Mouse (Mus musculus): Measurements from ENCODE around the gene Ldhb.

DNA sequence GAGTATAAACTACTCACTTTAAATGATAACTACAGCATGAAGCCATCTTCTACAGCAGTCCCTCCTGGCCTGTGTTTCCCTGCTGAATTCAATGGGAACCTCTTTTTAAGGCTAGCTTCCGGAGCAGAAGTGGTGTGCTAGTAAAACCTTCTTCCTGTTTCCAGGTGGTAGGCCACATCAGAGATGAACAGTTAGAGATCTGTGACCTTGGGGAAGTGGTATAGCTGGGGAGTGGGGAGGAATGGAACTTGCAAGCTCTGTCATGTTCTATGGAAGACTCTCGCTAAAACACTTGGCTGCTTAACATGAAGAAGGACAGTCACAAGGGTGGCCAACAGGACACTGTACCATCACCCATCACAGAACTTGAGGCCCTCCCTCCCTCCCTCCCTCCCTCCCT, 54.4 kb downstream of the Ldhb start:
- TF ChIP-seq CTCF (IDR thresholded peaks at IDR 0.05; ENCODE audit: extremely low read depth, insufficient read length, insufficient replicate concordance, low read depth, low read length) = no peak
- TF ChIP-seq POLR2A (IDR thresholded peaks at IDR 0.05; ENCODE audit: low read depth, low read length) = no peak
